Mouse (Mus musculus) brain, embryonic 14.5 days (tissue): Measurements from ENCODE around the gene Cops7a. TPM values are rescaled to one million over a fixed set of nuclear protein-coding genes. Genes with fewer than 3 reads are reported as not detected.

Experiments used
- DNase-seq: peaks from one replicate; pipeline ENCODE4 v3.0.0-alpha.2; 2011; ENCODE audit warnings: low read depth
- CTCF ChIP-seq: fragments of 200-500 bp; IDR thresholded peaks from 2 replicates; pipeline ENCODE4 v1.5.1; 2012; ENCODE audit warnings: inconsistent platforms, mild to moderate bottlenecking, moderate library complexity, borderline replicate concordance; ENCODE audit not compliant: insufficient read depth, insufficient read length; ENCODE audit errors: extremely low read depth
- POLR2A ChIP-seq: fragments of 200-500 bp; IDR thresholded peaks from 2 replicates; pipeline ENCODE4 v1.6.1; 2012; ENCODE audit warnings: mild to moderate bottlenecking, inconsistent platforms, borderline replicate concordance; ENCODE audit not compliant: poor library complexity, insufficient read depth, insufficient read length, severe bottlenecking; ENCODE audit errors: extremely low read depth
- polyA plus RNA-seq: library from polyadenylated mRNA; depleted of rRNA; stranded (reverse); fragments of >200 nt; gene quantifications from 2 replicates; pipeline ENCODE4 v1.2.3, GENCODE M21; 2012; rRNA removed

Gene Cops7a
- polyA plus RNA-seq: 130 and 170 TPM in 2 replicates

GRCm38 (mm10) chr6:124965088-124965719, at the start of gene Cops7a:
Gene Cops7a, minus strand, starts transcription at chr6:124965538.
- peak; percentile 99 for DNase-seq
- no peak for TF ChIP-seq CTCF
- TF ChIP-seq POLR2A: peak; percentile 73; the same call in 1 of the 2 replicates

GRCm38 (mm10) chr6:125009181-125010073, 44.1 kb upstream of the Cops7a start:
- no peak for TF ChIP-seq CTCF
- TF ChIP-seq POLR2A: peak; percentile 25; the same call in 1 of the 2 replicates
- peak; percentile 95 for DNase-seq

- DNase-seq: no peak
- TF ChIP-seq CTCF (no peak), POLR2A (no peak)
These were observed 43.6 kb upstream of the Cops7a start, which contains the start of gene Zfp384 for GRCm38 (mm10) chr6:125009129-125009180. Gene Zfp384, plus strand, starts transcription at chr6:125009145.

- DNase-seq: peak; percentile 100
- no peak for TF ChIP-seq CTCF
- 0 out of 2 replicates have a peak, but pooled peaks have one; percentile 26 for TF ChIP-seq POLR2A
These were observed 43.3 kb upstream of the Cops7a start for GRCm38 (mm10) chr6:125008586-125009128.

DNA sequence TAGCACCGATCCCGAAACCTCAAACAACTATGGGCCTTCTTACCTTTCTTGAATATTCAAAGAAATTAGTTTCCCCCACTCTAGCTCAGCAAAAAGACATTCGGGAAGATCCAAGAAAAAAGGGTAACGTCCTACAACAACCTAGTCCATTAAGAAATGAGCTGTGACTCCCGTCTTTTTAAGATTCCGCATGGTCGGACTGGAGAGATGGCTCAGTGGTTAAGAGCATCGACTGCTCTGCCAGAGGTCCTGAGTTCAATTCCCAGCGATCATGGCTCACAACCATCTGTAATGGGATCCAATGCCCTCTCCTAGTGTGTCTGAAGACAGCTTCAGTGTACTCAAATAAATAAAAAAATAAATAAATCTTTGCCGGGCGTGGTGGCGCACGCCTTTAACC, 42.7 kb upstream of the Cops7a start:
- TF ChIP-seq CTCF (no peak), POLR2A (no peak)
- DNase-seq: no peak

GRCm38 (mm10) chr6:125005086-125005485, 39.7 kb upstream of the Cops7a start:
- TF ChIP-seq CTCF (no peak), POLR2A (no peak)
- no peak for DNase-seq

DNA sequence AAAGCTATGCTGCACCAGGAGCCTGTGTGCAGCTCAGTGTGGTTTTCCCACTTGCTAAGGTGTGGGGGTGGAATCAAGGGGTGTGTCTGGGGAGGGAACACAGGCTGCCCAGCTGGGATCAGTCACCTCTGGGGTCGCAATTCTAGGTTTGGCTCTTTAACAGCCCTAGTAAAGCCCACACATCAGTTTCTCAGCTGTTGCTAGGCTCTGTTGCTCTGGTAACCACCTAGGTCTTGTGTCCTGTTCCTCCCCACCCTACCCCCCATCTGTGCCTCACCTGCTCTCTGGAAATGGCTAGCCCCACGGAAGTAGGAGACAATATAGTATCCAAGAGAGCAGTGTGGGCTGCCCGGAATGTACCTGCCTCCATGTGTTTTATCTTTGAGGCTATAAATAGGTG, 38.4 kb upstream of the Cops7a start:
- TF ChIP-seq CTCF (no peak), POLR2A (no peak)
- no peak for DNase-seq

GRCm38 (mm10) chr6:124999546-124999945, 34.2 kb upstream of the Cops7a start:
- no peak for TF ChIP-seq POLR2A
- TF ChIP-seq CTCF: no peak
- DNase-seq: no peak

- no peak for DNase-seq
- TF ChIP-seq POLR2A: no peak
These were observed 33.8 kb upstream of the Cops7a start for GRCm38 (mm10) chr6:124999091-124999490.

DNA sequence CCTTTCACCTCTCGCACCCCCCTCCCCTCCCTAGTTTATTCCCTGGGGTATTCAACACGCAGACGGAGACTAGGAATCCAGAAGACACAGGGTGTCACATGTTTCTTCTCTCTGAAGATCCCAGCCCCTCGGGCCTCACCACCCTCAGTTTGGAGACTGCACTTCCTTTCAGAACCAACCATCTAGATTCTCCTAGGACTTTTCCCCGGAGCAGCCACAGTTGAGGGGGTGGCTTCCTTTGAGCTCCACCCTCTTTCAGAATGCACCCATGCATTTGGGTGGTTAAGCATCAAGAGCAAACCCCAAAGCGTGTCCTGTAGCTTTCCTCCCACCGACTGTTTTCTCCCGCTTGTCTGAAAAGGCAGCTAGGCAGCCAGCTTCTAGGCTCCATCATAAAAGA, 32.7 kb upstream of the Cops7a start:
- TF ChIP-seq CTCF: no peak
- TF ChIP-seq POLR2A: no peak
- DNase-seq: no peak

- peak; percentile 88 for DNase-seq
- TF ChIP-seq CTCF (no peak), POLR2A (no peak; the same call in 1 of the 2 replicates)
These were observed 31.5 kb upstream of the Cops7a start, which contains the start of gene Pianp for GRCm38 (mm10) chr6:124996551-124997501. Gene Pianp, plus strand, starts transcription at chr6:124996694.

- no peak for TF ChIP-seq CTCF
- no peak for TF ChIP-seq POLR2A
- no peak for DNase-seq
These were observed 30.6 kb upstream of the Cops7a start for GRCm38 (mm10) chr6:124995831-124996403.
